ENCODE assay signal across 14 mouse cellular contexts in the genomic region with DNA sequence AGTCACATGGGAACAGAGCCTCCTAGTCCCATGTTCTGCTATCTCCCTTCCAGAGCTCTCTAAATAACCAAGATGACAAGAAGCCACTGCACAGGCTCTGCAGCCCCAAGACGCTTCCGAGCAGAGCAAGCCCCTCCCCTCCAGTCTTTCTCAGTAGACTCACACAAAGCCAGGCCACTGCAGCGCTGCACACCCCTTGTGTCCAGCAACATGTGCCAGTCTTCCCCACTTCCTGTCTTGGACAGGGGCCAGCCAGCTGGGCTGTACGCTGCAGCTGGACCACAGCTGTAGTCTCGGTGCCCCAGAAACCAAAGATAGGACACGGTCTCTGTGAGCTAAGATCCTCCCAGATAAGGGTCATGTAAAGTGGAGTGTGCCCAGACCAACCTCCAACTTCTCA. TPM values are rescaled to one million over a fixed set of nuclear protein-coding genes. Genes with fewer than 3 reads are reported as not detected.
DNase-seq lines count a peak whose midpoint lies in the region; ATAC-seq lines count a peak whose summit lies in the region.
"Had no signal": no experiment of that assay in that cellular context is flagged by ENCODE, and none has a peak within 500 bp of the region (broad histone marks: within the 10 kb centered on the region; RNA-seq: fewer than 3 reads in every experiment).

No protein-coding gene starts in this region.

- H3K27me3 ChIP-seq in lung, embryonic 15.5 days = no peaks in the 10 kb centered on the region

- peak; percentile 35 to 59 for DNase-seq in heart, postnatal 10 days
- no peak for DNase-seq in heart, postnatal 25 days (ENCODE audit: low spot score)
- peak; percentile 92 for DNase-seq in 416B (ENCODE audit: low read depth)
- peak; percentile 15 for DNase-seq in NIH3T3 (ENCODE audit: low read depth)
- DNase-seq in spleen, postnatal 4 days (ENCODE audit: low spot score in 2 of 2) = no peak
- DNase-seq in cerebellum, postnatal 10 days = no peak
- DNase-seq: cerebellum, adult 11-12 months; liver; spleen, adult 18-20 months had no signal

- 20% methylated on average over 6 of the region's 6 CpGs for WGBS in lung, embryonic 15.5 days

- peaks cover 38% of the 10 kb centered on the region for H3K4me1 ChIP-seq in lung, embryonic 15.5 days

- H3K27ac ChIP-seq in lung, embryonic 15.5 days = peak overlapping the region; percentile 38
- H3K27ac ChIP-seq: neural tube, embryonic 12.5 days had no signal

- H3K9me3 ChIP-seq in lung, embryonic 15.5 days = no peaks in the 10 kb centered on the region
- H3K9me3 ChIP-seq: neural tube, embryonic 12.5 days had no signal

- ATAC-seq in lung, embryonic 15.5 days (ENCODE audit: borderline replicate concordance, extremely low read depth, low FRiP score, low TSS enrichment) = peak; percentile 10; the same call in 1 of the 2 replicates
- no peak for ATAC-seq in inflammation-experienced regulatory T-cells, adult 6 months
- ATAC-seq: Patski had no signal

- H3K4me3 ChIP-seq in lung, embryonic 15.5 days = no peak overlapping the region
- H3K4me3 ChIP-seq: neural tube, embryonic 12.5 days had no signal

- H3K9ac ChIP-seq in lung, embryonic 15.5 days = no peak overlapping the region
- H3K9ac ChIP-seq: neural tube, embryonic 12.5 days had no signal

- H3K4me2 ChIP-seq in lung, embryonic 15.5 days = no peak overlapping the region
- H3K4me2 ChIP-seq: neural tube, embryonic 12.5 days had no signal

- intact Hi-C loops in heart, postnatal 10 days (cut with DNase I) = no loop called here
- intact Hi-C loops in heart, postnatal 25 days (cut with DNase I) = no loop called here

- H3K36me3 ChIP-seq in lung, embryonic 15.5 days = no peaks in the 10 kb centered on the region
- H3K36me3 ChIP-seq: neural tube, embryonic 12.5 days had no signal

RNA-seq across cellular contexts. Expression of a gene that starts 3.3 kb away (rescaled TPM):
- 1 to 10 TPM; 6.4 to 8.2 TPM for total RNA-seq in heart, postnatal 10 days (2021)
- 1 to 10 TPM; 2.4 TPM for total RNA-seq in heart, postnatal 25 days (2021)
- 19.3 and 20.6 TPM in 2 replicates for polyA plus RNA-seq in lung, embryonic 15.5 days (2015; fragmentation: Nextera tagmentation; extraction: Ambion mirVana)
- polyA plus RNA-seq in inflammation-experienced regulatory T-cells, adult 6 months (2017; shearing (Covaris generic)) = not detected
- total RNA-seq: megakaryocyte, adult 5-6 weeks had no signal
- polyA plus RNA-seq: Patski had no signal

Comparison
In these comparisons a context has a peak if more than half of its experiments do, and no peak if none do; other contexts are left out.
1. DNase-seq: peak in heart, postnatal 10 days (2 of 2), 416B (single experiment) and NIH3T3 (single experiment); none in heart, postnatal 25 days (single experiment), spleen, postnatal 4 days (0 of 2) and cerebellum, postnatal 10 days (0 of 2).